Comparison of ENCODE assay signal across 9 mouse cellular contexts in the genomic region with DNA sequence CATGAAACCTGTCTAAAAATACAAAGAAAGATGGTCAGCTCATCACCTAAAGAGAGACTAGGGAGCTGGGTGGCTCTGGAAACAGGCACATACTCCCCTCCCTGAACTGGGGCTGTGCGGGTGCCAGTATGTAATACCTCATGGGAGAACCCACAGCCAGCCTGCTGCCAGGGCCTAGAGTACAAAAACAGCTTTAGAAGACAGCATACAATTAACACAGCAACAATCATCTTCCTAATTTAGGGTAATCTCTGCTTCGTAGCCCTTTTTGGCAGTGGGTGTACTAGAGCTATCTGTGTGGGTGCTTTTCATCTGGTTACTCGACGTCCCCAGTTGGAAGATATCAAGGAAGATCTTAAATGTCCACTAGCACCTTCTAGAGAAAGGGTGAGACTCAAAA.
A peak's percentile ranks its signal among the peaks of the same experiment; 100 is the strongest.
DNase-seq lines count a peak whose midpoint lies in the region; ATAC-seq and TF ChIP-seq lines count a peak whose summit lies in the region.
"Had no signal": no experiment of that assay in that cellular context is flagged by ENCODE, and none has a peak within 500 bp of the region (broad histone marks: within the 10 kb centered on the region; RNA-seq: fewer than 3 reads in every experiment).

No protein-coding gene starts in this region.

- TF ChIP-seq CTCF in liver, adult 2 months (IDR thresholded peaks at IDR 0.05; ENCODE audit: low read depth, low read length), result no peak

- H3K9ac ChIP-seq in liver, adult 2 months (ENCODE audit: low read depth, low read length), result no peak overlapping the region
- H3K9ac ChIP-seq in liver, embryonic 11.5 days (ENCODE audit: low read depth, low read length), result no peak overlapping the region
- H3K9ac ChIP-seq: stomach, embryonic 15.5 days had no signal

- no peak overlapping the region for H3K4me2 ChIP-seq in liver, embryonic 11.5 days
- H3K4me2 ChIP-seq: stomach, embryonic 15.5 days had no signal

- H3K79me2 ChIP-seq in liver, adult 2 months (ENCODE audit: control insufficient read depth, insufficient read depth, low read length), result peaks cover 7% of the 10 kb centered on the region; the same call in 1 of the 2 replicates

- WGBS in liver, adult 2 months, result 52% methylated on average over 4 of the region's 4 CpGs
- 84% methylated on average over 4 of the region's 4 CpGs for WGBS in liver, embryonic 11.5 days

- H3K36me3 ChIP-seq in liver, adult 2 months (ENCODE audit: control insufficient read depth, insufficient read depth, low read length), result no peaks in the 10 kb centered on the region
- H3K36me3 ChIP-seq in liver, embryonic 11.5 days (ENCODE audit: control insufficient read depth, insufficient read depth, low read length), result no peaks in the 10 kb centered on the region
- H3K36me3 ChIP-seq: stomach, embryonic 15.5 days had no signal

- H3K4me3 ChIP-seq in liver, adult 2 months (ENCODE audit: insufficient read depth, low read depth, low read length), result no peak overlapping the region
- no peak overlapping the region for H3K4me3 ChIP-seq in liver, embryonic 11.5 days (ENCODE audit: low read depth, low read length)
- H3K4me3 ChIP-seq: stomach, embryonic 15.5 days had no signal

- intact Hi-C loops in gastrocnemius, postnatal 36 days (cut with DNase I), result loop anchor here (5.0 kb wide), 3 partner anchors 77 to 247 kb away; no protein-coding TSS in a partner anchor

- peak; percentile 59 for DNase-seq in gastrocnemius, adult 18-20 months (ENCODE audit: low spot score)
- no peak for DNase-seq in gastrocnemius, postnatal 36 days
- no peak for DNase-seq in liver, adult 2 months (ENCODE audit: extremely low read depth, low read depth, low spot score)
- DNase-seq in liver, embryonic 11.5 days (ENCODE audit: low spot score), result no peak
- DNase-seq in layer of hippocampus, adult 9-11 months, result peak; percentile 80
- DNase-seq in right cerebral cortex, postnatal 25 days, result peak; percentile 31
- no peak for DNase-seq in kidney, adult 11 months
- no peak for DNase-seq in ovary, postnatal 36 days (ENCODE audit: low spot score)

- peak overlapping the region; percentile 56 for H3K27ac ChIP-seq in liver, adult 2 months (replicated peaks; ENCODE audit: insufficient read depth, low read depth, low read length)
- H3K27ac ChIP-seq in liver, embryonic 11.5 days (ENCODE audit: low read depth, low read length), result no peak overlapping the region
- H3K27ac ChIP-seq: stomach, embryonic 15.5 days had no signal

- no peak for ATAC-seq in liver, embryonic 11.5 days (replicated peaks; ENCODE audit: low FRiP score)

- no peaks in the 10 kb centered on the region for H3K9me3 ChIP-seq in liver, embryonic 11.5 days (ENCODE audit: control insufficient read depth, low read length)
- H3K9me3 ChIP-seq: stomach, embryonic 15.5 days had no signal

- H3K27me3 ChIP-seq in liver, adult 2 months (ENCODE audit: control insufficient read depth, insufficient read depth, low read length), result no peaks in the 10 kb centered on the region
- H3K27me3 ChIP-seq in liver, embryonic 11.5 days (replicated peaks; ENCODE audit: control insufficient read depth, insufficient read depth, low read length), result no peaks in the 10 kb centered on the region
- H3K27me3 ChIP-seq: stomach, embryonic 15.5 days had no signal

- no peak for TF ChIP-seq POLR2A in liver, adult 2 months (IDR thresholded peaks at IDR 0.05; ENCODE audit: extremely low read depth, insufficient read depth, low read length)

- peaks cover 16% of the 10 kb centered on the region for H3K4me1 ChIP-seq in liver, adult 2 months (ENCODE audit: control insufficient read depth, insufficient read depth, low read length)
- H3K4me1 ChIP-seq in liver, embryonic 11.5 days (replicated peaks; ENCODE audit: control insufficient read depth, insufficient read depth, low read length), result peaks cover 6% of the 10 kb centered on the region; the same call in 1 of the 2 replicates

Comparison
In these comparisons a context has a peak if more than half of its experiments do, and no peak if none do; other contexts are left out.
1. DNase-seq: peak in gastrocnemius, adult 18-20 months (single experiment), layer of hippocampus, adult 9-11 months (single experiment) and right cerebral cortex, postnatal 25 days (single experiment); none in gastrocnemius, postnatal 36 days (0 of 2), liver, adult 2 months (single experiment), liver, embryonic 11.5 days (single experiment), kidney, adult 11 months (single experiment) and ovary, postnatal 36 days (single experiment).